Mouse (Mus musculus) urinary bladder, postnatal 25 days (tissue): ENCODE measurements at regions not wholly inside any gene's neighbourhood (a gene's known extent, or its start where the extent isn't known, plus 50 kb on each side); places are given as distances from the start of the nearest gene placed in this dataset.

ENCODE experiments used
- DNase-seq: peaks from one replicate; pipeline ENCODE4 v3.0.0; 2022; ENCODE audit warnings: low spot score

DNA sequence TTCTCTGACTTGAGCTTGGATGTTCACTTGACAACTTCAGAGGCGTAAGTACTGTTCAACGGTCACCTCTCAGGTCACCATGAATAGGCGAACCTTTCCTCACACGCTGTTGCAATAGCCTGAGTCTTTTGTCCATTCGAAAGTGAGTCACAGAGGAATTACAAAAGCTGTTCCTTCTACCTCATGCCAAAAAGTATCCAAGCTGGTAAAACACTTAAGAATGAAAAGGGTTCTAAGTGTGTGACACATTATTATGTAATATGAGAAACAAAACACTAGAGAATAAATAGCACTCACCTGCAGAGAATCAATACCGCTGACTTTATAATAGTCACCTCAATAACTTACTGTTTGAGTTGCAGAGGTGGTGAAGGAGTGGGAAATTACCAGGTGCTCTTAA lies 86.0 kb upstream of the Pbx1 start:
- no peak for DNase-seq

DNA sequence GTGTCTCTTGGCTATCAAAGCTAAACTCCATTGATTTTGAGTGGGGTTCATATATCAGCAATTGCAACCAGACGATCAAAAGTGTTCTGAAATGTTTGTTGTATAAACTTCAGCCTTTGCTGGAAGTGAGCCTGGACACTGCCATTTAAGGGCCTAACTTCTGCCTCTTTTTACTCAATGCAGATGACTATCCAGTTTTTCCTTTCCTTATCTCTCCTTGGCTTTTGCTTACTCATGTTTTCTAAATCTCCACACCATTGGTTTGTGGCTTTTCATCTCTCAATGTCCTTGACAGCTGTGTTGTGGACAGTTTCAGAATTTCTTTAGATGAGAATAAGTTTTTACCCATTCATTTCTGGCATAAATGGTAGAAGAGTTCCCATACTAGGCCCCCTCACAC lies 74.3 kb upstream of the Pbx1 start:
- DNase-seq = no peak

DNA sequence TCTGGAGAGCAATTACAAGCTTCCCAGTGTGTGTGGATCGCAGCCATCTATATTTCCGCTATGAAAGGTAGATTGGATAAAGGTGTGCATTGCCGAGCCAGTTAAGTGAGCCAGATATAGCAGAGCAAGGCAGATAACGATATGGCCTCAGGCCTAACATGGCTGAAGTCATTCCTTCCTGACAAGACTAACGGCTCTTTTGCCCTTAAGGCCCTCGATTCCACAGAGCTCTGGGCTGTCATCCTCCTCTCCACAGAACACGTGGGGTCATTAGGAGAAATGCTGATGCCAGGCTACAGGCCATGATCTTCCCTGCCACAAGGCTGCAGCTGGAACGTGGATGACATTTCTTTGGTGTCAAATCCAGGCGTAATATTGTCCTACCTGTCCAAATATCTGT lies 72.7 kb upstream of the Pbx1 start:
- DNase-seq = no peak

DNA sequence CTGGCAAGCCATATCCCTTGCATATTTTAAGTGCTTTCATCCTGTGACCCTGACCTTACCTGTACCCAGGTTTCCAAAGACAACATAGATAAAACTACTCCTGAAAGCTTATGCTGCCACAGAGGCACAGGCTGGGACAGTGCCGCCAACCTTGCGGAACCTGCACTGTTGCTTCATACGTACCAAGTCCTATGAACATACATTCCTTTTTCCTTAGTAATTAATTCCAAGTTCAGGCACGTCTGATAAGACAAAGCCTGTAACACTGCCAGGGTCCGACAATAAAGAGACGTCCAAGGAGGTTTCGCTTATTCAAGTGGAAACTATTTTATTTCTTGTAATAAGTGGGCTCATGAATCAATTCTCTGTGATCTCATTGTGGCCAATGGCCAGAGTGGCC lies 70.2 kb upstream of the Pbx1 start:
- peak; percentile 30 for DNase-seq

DNA sequence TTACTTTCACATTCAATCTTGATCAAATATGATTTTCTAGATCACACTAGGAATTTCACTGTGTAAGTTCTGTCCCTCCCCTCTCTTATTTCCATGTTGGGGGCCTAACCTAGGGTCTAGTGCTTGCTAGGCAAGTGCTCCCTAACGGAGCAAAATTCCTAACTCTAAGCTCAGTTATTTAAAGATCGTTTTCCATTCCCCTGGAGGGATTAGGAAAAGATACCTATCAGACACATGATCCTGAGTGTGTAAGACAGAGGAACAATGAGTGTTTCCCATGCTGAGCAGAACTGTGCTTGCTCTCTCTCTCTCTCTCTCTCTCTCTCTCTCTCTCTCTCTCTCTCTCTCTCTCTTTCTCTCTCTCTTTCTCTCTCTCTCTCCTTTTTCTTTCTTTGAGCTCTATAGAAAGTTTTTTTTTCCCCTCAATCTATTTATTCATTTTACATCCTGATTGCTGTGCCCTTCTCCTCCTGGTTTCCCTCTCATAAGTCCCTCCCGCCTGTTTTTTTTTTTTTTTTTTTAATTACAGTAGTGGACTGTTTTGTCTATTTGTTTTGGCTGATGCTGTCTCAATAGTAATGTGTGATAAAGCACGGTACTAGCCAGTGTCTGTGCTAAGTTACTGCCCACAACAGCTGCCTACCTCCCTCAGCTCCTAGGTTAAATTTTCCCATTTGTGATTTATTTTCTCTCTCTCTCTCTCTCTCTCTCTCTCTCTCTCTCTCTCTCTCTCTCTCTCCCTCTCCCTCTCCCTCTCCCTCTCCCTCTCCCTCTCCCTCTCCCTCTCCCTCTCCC lies 69.5 kb upstream of the Pbx1 start:
- no peak for DNase-seq

DNA sequence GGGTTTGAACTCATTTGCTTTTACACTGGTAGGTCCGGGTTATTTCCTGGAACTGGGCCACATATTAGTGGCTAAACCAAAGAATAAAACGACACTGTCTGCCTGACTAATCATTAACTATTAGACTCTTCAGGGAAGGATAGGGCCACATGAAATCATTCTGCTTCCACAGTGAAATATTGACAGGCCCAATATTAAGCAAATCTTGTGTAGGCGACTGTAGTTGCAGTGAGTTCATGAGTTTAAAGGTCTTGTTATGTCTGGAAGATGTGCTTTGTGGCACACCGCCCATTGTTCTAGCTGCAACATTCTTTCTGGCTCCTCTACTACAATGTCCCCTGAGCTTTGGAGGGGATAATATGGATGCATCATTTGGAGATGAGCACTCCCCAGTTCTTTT lies 65.7 kb upstream of the Pbx1 start:
- no peak for DNase-seq

DNA sequence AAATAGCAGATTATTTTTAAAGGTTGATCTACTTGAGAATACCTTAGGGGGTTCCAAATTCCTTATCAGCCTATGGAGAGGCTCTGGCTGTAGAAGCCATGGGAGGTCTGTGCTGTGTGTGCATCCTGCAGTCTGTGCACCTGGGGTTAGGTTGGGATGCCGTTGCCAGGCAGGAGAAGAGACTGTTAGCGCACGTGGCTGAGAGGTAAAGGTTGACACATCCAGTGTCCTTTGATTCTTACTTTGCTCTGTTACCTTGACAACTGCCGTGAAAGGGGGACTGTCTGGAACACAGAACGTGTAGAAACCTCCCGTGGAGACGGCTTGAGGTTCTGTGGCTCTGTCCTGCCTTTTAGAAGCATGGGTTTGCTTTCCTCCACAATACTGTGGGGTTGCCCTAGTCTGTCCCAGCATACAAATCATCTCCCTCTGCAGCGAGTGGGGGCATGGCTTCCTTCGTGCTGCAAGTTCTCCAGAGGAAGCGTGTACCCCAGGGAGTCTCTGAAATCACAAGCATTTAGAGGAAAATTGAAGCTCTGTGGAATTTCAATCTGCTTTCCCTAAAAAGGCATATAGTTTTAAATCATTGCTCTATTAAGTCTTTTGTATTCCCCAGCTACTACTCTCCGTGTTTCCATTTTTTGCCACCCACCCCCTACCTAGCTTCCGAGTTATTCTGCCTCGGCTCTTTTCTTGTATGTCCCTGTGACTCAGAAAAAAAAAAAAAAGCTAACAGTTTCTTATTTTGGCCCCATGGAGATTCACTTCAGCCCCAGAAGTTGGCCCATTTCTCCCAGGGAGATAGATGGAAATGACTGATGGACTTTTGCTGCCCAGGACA lies 63.8 kb upstream of the Pbx1 start:
- no peak for DNase-seq

DNA sequence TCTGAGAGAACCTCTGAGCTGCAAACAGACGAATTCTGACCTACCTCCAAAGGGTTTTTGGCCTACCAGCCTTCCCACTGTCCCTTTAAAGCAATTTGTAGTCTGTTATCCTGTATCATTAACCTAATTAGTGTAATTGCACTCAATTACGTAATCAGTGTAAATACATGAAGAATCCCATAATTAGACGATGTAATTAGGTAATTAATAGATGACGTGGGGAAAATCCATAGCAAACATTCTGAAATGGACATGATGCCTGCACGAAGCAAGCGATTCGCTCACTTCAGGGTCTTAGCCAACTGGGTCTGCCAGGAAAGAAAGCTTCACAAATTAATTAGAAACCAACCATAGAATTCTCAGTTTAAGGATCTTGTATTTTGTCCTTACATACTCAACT lies 55.4 kb upstream of the Pbx1 start:
- DNase-seq = no peak

DNA sequence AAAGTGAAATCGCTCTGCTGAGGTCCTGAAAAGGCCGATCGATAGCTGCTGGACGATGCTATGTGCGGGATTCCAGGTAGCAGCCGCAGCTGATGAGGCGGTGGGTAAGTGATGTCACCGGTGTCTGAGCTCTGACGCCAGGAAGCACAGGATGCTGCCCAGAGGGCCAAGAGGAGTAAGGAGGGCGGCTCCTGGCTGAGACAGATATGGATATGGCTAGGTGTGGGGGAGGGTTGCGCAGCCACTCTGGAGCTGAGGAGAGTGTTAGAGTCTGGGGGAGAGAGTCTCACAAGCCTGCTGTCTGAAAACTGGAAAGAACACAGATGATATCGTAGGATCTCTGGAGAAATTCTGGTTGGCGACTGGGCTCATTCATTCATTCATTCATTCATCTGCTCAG lies 51.6 kb upstream of the Pbx1 start:
- no peak for DNase-seq
